Mouse (Mus musculus): ENCODE measurements around the gene Gm21748.
"Not testable (repeated sequence)": the region's sequence is repeated elsewhere in the genome, so short reads cannot be mapped to it uniquely, and the experiment has no call there.

Gene Gm21748

DNA sequence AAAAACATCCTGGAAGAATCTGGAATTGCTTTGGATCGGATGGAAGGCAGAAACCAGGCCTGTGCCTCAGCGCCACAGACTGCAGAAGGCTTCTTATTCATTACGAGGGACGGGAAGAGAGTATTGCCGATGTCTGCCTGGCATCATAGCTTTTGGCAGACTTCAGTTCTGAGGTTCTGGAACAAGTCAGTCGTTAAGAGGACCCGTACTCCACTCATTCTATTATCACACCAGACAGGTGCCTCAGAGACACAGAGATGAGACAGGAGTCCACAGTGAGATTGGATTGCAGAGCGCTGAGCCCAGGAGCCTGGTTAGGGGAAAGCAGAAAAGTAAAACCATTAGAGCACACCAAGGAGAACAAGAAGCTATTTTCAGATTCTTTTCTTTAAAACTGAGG lies at the start of gene Gm21748:
Gene Gm21748 (minus strand): TSS at position 101 of the 400 bp plus-strand sequence.
- not testable (repeated sequence) for DNase-seq (ENCODE audit: low read depth, low spot score)

Measured in retina, adult 2 months (tissue).